Mouse (Mus musculus): ENCODE results near the gene Lexm.

- TF ChIP-seq POLR2A (IDR thresholded peaks at IDR 0.05; ENCODE audit: insufficient read depth, low read length) (no peak), CTCF (IDR thresholded peaks at IDR 0.05; ENCODE audit: low read depth, low read length) (no peak)
These were observed 3.9 kb downstream of the Lexm start for GRCm38 (mm10) chr4:106613105-106613504.

Data from ES-Bruce4 (cell line).